Mouse (Mus musculus): Measurements from ENCODE around the gene Gm38393.

The Gm38393 gene

GRCm38 (mm10) chr7:60004606-60005330 lies at the start of gene Gm38393, which contains the start of gene Snurf:
Gene Gm38393 (minus strand): TSS chr7:60005064.
Gene Snurf (minus strand): TSS chr7:60005049.
- DNase-seq: peak; percentile 74

GRCm38 (mm10) chr7:60047481-60048201 lies 42.8 kb upstream of the Gm38393 start:
- peak; percentile 33 for DNase-seq

DNA sequence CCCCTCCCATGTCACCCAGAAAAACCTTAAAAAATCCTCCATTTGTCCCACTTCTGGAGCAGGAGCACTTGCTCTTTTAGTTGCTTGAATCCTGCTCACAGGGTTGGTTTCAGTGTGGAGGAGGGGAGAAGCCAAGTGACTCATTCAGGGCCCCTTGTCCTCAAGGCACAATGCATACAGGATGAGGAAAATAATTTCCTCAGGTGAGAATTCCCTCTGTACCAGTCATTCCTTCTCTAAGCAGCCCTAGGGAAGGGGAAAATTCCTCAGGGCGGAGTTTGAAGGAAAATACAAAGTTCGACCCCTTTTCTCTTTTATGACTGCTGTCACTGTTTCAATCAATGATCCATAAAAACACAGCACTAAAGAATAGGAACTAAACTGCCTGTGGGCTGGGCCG lies 8.3 kb upstream of the Gm38393 start:
- no peak for DNase-seq

GRCm38 (mm10) chr7:60007727-60008360 lies 3.0 kb upstream of the Gm38393 start:
- no peak for DNase-seq

- DNase-seq: no peak
Observed at GRCm38 (mm10) chr7:60006262-60006661, 1.4 kb upstream of the Gm38393 start.

GRCm38 (mm10) chr7:60003921-60004605 lies 801 bp downstream of the Gm38393 start:
- peak; percentile 33 for DNase-seq

DNA sequence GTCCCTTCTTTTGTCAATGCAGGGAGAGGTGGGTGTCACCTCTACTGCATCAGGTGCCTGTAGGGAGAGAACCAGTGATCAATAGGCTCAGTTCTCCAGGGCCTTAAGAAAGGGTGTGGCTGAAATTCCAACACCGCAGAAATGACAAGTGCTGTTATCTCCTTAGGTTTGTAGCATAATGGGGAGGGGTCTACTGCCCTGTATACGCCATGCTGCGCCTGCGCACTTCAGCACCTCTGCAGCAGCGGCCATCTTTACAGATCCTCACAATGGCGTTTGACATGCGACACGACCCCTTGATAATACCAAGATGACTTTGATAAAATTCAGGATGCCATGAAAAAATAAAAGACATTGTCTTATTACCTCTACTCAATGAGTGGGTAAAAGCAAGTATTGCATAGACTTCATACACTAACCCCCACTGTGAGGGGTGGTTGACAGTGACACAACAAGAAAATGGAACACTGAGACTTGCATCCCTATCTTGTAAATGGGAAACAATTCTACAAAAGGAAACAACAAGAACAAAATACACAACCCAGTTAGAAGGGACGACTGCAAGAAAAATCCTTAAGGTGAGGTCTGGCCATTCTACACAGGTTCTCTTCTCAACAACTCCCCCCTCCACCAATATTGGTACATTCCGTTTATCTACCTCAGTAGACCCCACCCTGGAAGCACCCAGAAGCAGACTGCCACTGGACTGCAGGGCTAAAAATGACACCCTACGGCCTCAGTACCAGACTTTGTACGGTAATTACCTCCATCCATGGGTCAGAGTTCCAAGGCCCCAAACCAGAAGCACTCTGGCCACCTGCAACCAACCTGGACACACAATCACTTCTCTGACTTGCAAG lies 1.6 kb downstream of the Gm38393 start:
- DNase-seq: peak; percentile 36

- no peak for DNase-seq
Observed at GRCm38 (mm10) chr7:59978646-59979045, 26.2 kb downstream of the Gm38393 start.

Data from right cerebral cortex, postnatal 25 days (tissue).